Mouse (Mus musculus): ENCODE measurements at regions not wholly inside any gene's neighbourhood (a gene's known extent, or its start where the extent isn't known, plus 50 kb on each side); places are given as distances from the start of the nearest gene placed in this dataset.

GRCm38 (mm10) chr2:166275398-166275797, 119.9 kb upstream of the Sulf2 start:
- TF ChIP-seq CTCF (IDR thresholded peaks at IDR 0.05; ENCODE audit: insufficient read depth, low read depth, low read length) (no peak), POLR2A (IDR thresholded peaks at IDR 0.05; ENCODE audit: insufficient read depth, low read depth, low read length) (no peak)
